Mouse (Mus musculus) lung, postnatal 0 days (tissue): Measurements from ENCODE around the gene Fads6. TPM values are rescaled to one million over a fixed set of nuclear protein-coding genes. Genes with fewer than 3 reads are reported as not detected.

Experiments
- ATAC-seq: fragments of 200-750 bp; cut with Nextera tagmentation; 2 replicates; pipeline ENCODE4 v1.8.0; 2017; ENCODE audit warnings: moderate library complexity
- DNase-seq: peaks from one replicate; pipeline ENCODE4 v3.0.0-alpha.2; 2016; ENCODE audit warnings: low spot score
- H3K27ac ChIP-seq: fragments of 300-500 bp; sonication (generic); 2 replicates; pipeline ENCODE4 v1.5.1; 2014; ENCODE audit warnings: antibody characterized with exemption, mild to moderate bottlenecking, low read length, mixed read lengths
- H3K27me3 ChIP-seq: fragments of 300-500 bp; sonication (generic); replicated peaks from 2 replicates; pipeline ENCODE4 v1.6.1; 2014; ENCODE audit warnings: low read length, mixed read lengths; ENCODE audit not compliant: insufficient read depth
- H3K36me3 ChIP-seq: fragments of 300-500 bp; sonication (generic); 2 replicates; pipeline ENCODE4 v1.6.1; 2014; ENCODE audit warnings: low read length, mixed read lengths; ENCODE audit not compliant: insufficient read depth
- H3K4me1 ChIP-seq: fragments of 300-500 bp; sonication (generic); 2 replicates; pipeline ENCODE4 v1.6.1; 2014; ENCODE audit warnings: antibody characterized with exemption, low read depth, low read length, mixed read lengths; ENCODE audit not compliant: insufficient read depth
- H3K4me2 ChIP-seq: fragments of 300-500 bp; sonication (generic); replicated peaks from 2 replicates; pipeline ENCODE4 v1.6.1; 2014; ENCODE audit warnings: low read depth, mild to moderate bottlenecking, low read length, moderate library complexity, mixed read lengths
- H3K4me3 ChIP-seq: fragments of 300-500 bp; sonication (generic); 2 replicates; pipeline ENCODE4 v1.5.1; 2014; ENCODE audit warnings: low read depth, low read length
- H3K9ac ChIP-seq: fragments of 300-500 bp; sonication (generic); replicated peaks from 2 replicates; pipeline ENCODE4 v1.6.1; 2014; ENCODE audit warnings: low read depth, mild to moderate bottlenecking
- H3K9me3 ChIP-seq: fragments of 300-500 bp; sonication (generic); 2 replicates; pipeline ENCODE4 v1.6.1; 2016; ENCODE audit warnings: low read length, mixed read lengths
- CTCF ChIP-seq: IDR thresholded peaks from 2 replicates; pipeline ENCODE4 v1.5.1; 2016; ENCODE audit warnings: antibody characterized with exemption, mild to moderate bottlenecking
- EP300 ChIP-seq: IDR thresholded peaks from 2 replicates; pipeline ENCODE4 v1.6.1; 2016; ENCODE audit warnings: antibody characterized with exemption, mild to moderate bottlenecking, control low read depth
- WGBS: fragments of 180-500 bp; shearing (Covaris S2); extraction: QIAGEN DNeasy Blood & Tissue Kit; methylation state at CpG from one replicate; pipeline ENCODE4 v1.1.7; 2014; 5-methylcytosine and 5-hydroxymethylcytosine counted together
- polyA plus RNA-seq: library from polyadenylated mRNA; unstranded; fragments of >200 nt; fragmentation: Nextera tagmentation; extraction: Ambion mirVana; gene quantifications from 2 replicates; pipeline ENCODE4 v1.2.1, GENCODE M21; 2015

The Fads6 gene
- polyA plus RNA-seq, 1 experiment from 2014 or later = 0.17 TPM

DNA sequence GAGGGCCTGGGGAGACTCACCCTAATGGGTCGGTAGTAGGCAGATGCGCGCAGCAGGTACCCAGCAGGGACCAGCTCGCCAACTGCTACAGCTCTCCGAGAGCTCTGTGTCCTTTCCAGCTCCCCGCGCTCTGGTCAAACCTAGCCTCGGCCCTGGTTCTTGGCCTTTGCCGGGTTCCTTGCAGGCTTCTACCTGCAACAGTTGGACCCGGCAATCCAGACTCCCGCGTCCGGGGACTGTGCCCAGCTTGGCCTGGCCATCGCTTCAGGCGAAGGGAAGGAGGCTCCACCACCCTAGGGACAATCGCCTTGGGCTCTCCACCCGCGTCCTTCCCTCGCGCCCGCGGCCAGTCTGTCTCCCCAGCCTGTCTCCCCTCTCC is 31.1 kb downstream of the Fads6 start:
- Histone ChIP-seq H3K9ac (no peak overlapping the region), H3K4me3 (0 out of 2 replicates have a peak overlapping the region, but pooled peaks have one; percentile 24), H3K27me3 (peaks cover 73% of the 10 kb centered on the region), H3K4me2 (peak overlapping the region; percentile 52), H3K9me3 (no peaks in the 10 kb centered on the region), H3K36me3 (0 out of 2 replicates have a peak, but pooled peaks cover 4% of the 10 kb centered on the region), H3K4me1 (no peaks in the 10 kb centered on the region; the same call in 1 of the 2 replicates), H3K27ac (no peak overlapping the region)
- DNase-seq (no peak), ATAC-seq (no peak)
- no peak for TF ChIP-seq CTCF
- TF ChIP-seq EP300 = no peak
- 4% methylated on average over 20 of the region's 22 CpGs for WGBS

DNA sequence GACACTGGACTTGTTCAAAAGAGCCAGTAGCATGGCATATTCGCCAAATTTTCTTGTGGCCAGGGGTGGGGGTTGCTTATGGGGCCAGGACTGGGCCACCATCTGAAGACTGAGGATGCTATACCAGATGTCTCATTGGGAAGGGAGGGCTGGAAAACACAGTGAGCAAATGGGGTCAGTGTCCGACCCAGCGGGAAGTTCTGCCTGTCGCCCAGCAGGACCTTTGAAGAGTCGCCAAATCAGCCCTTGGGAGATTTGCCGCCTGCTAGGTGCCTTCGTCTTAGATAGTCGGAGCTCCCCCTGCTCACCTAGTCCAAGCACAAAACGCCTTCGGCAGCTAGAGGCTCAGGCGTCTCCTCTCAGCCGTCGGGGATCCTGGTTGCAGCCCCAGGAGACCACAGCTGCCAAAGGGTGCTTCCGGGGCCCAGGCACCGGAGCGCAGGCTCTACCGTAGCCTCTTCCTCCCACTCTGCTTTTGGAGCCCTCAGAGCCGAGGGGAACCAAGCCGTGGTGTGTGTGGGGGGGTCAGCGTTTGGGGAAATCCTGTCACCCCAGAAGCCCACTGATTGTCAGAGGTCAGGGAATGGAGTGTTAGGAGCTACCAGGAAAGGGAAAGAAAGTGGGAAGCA is 31.6 kb downstream of the Fads6 start:
- no peaks in the 10 kb centered on the region for H3K9me3 ChIP-seq
- WGBS = 4% methylated on average over 20 of the region's 20 CpGs
- no peak overlapping the region for H3K4me2 ChIP-seq
- H3K36me3 ChIP-seq = 0 out of 2 replicates have a peak, but pooled peaks cover 4% of the 10 kb centered on the region
- H3K27me3 ChIP-seq = peaks cover 76% of the 10 kb centered on the region
- TF ChIP-seq CTCF = no peak
- no peak for TF ChIP-seq EP300
- no peak overlapping the region for H3K9ac ChIP-seq
- no peaks in the 10 kb centered on the region; the same call in 1 of the 2 replicates for H3K4me1 ChIP-seq
- DNase-seq = no peak
- 0 out of 2 replicates have a peak overlapping the region, but pooled peaks have one; percentile 24 for H3K4me3 ChIP-seq
- no peak overlapping the region for H3K27ac ChIP-seq
- ATAC-seq = no peak

DNA sequence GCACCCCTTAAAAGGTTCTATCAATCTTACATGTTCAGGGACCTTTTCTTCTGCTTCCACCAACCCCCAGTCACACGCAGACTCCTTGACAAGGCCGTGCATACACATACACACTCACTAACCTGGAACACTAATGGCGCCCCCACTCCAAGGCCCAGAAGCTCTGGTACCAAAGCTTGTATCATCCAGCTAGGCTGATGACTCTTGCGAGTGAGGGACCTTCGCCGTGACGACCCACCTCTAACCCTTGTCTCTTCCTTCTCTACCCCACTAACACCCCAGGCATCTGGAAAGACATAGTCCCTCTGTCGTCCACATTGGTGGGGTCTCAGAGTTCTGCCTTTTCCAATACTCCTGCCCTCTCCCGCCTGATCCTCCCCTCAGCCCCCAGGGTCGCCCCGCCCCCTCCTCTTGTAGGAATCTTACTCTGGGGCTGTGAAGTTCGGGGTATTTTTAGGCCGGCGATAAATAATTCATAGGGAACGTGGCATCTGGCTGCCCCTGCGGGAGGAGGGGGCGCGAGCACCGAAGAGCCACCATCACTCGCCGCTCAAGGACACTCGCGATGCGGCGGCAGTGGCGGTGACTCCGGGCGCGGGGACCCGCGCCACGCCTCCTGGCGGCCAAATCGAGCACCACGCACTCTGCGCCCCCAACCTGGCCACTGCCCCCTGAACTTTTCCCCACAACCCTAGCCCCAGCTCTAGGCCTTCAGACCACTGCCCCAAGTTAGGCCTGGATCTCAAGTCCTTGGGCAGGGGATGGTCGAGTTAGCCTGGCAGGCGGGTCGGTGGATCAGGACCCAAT is 32.4 kb downstream of the Fads6 start:
- Histone ChIP-seq H3K27me3 (peaks cover 78% of the 10 kb centered on the region), H3K36me3 (0 out of 2 replicates have a peak, but pooled peaks cover 4% of the 10 kb centered on the region), H3K27ac (no peak overlapping the region), H3K9ac (no peak overlapping the region), H3K4me2 (peak overlapping the region; percentile 27; the same call in 1 of the 2 replicates), H3K4me1 (no peaks in the 10 kb centered on the region; the same call in 1 of the 2 replicates), H3K9me3 (no peaks in the 10 kb centered on the region), H3K4me3 (no peak overlapping the region)
- TF ChIP-seq CTCF (peak; percentile 75), EP300 (no peak)
- ATAC-seq (no peak; the same call in 1 of the 2 replicates), DNase-seq (no peak)
- 8% methylated on average over 35 of the region's 39 CpGs for WGBS

DNA sequence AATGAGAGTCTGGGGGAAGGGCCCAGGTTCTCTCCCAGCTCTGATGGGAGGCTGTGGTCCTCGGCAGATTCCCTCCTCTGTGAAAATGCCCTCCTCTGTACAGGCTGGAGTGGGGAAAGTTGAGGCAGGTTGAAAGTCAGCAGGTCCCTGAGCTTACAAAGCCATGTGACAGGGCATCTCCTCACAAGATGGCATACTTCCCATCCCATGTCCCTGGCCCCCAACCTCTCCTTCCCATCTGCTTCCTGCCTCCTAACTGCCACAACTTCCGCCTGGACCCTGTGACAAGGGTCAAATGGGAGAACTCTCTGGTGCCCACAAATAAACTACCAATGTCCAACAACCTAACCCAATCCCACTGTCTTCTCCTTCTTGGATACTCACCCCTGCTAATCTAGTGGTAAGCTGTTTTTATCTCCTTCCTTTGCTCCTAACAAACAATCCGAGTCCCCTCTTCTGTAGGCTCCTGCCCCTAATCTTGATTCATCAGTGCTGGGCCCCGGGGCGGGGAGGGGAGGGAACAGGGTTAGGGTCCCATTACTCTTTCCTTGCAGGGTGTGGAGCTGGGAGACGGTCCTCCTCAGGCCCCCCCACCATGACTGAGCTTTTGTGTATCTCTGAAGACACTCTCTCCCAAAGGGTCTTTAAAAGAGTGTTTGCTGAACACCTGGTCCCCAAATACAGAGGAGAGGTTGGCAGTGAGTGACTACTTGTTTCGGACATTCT is 33.2 kb downstream of the Fads6 start:
- Histone ChIP-seq H3K9me3 (no peaks in the 10 kb centered on the region), H3K27me3 (peaks cover 78% of the 10 kb centered on the region), H3K4me1 (no peaks in the 10 kb centered on the region; the same call in 1 of the 2 replicates), H3K27ac (no peak overlapping the region), H3K4me3 (no peak overlapping the region), H3K36me3 (0 out of 2 replicates have a peak, but pooled peaks cover 4% of the 10 kb centered on the region), H3K9ac (no peak overlapping the region), H3K4me2 (no peak overlapping the region)
- DNase-seq = no peak
- 59% methylated on average over 7 of the region's 7 CpGs for WGBS
- no peak for ATAC-seq
- TF ChIP-seq CTCF = no peak
- no peak for TF ChIP-seq EP300

DNA sequence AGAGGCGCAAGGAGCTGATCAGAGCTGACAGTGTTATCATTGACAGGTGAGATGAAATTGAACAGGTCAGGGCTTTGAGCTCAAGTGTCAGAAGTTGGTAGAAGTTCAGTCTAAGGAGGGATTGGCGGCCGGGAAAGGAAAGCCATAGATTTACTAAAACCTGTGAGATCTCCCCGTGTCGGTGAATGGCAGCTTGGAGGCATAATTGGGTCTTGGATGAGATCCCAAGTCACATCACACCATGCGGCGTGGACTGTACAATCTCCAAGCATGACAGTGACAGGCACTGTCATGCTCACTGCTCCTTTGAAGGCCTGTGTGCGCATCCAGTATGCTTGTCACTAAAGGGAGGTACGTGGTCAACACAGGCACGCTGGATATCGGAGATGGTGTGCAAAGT is 34.5 kb downstream of the Fads6 start:
- no peak overlapping the region for H3K4me3 ChIP-seq
- no peaks in the 10 kb centered on the region for H3K9me3 ChIP-seq
- no peak overlapping the region for H3K4me2 ChIP-seq
- no peak for DNase-seq
- H3K27ac ChIP-seq = no peak overlapping the region
- TF ChIP-seq EP300 (no peak), CTCF (no peak)
- 0 out of 2 replicates have a peak, but pooled peaks cover 2% of the 10 kb centered on the region for H3K36me3 ChIP-seq
- 73% methylated on average over 11 of the region's 11 CpGs for WGBS
- H3K4me1 ChIP-seq = no peaks in the 10 kb centered on the region; the same call in 1 of the 2 replicates
- peaks cover 75% of the 10 kb centered on the region for H3K27me3 ChIP-seq
- H3K9ac ChIP-seq = no peak overlapping the region
- ATAC-seq = no peak

DNA sequence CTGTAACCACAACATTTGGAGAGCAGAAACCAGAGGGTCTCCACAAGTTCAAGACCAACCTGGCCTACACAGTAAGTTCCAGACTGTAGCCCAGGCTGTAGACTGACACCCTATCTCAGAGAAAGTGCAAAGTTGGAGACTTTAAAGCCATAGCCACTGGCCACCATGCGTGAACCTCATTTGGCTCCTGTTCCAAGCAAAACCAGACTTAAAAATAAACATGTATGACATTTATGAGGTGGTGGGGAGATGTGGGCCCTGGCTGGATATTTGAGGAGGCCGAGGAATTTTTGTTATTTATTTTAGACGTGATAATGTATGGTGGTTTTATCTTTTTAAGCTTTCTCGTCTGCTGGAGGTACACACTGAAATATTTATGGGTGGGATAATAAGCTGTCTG is 38.3 kb downstream of the Fads6 start:
- H3K4me1 ChIP-seq = no peaks in the 10 kb centered on the region
- H3K36me3 ChIP-seq = no peaks in the 10 kb centered on the region
- DNase-seq (no peak), ATAC-seq (no peak)
- no peak overlapping the region for H3K27ac ChIP-seq
- no peak overlapping the region for H3K4me2 ChIP-seq
- 21% methylated on average over 4 of the region's 4 CpGs for WGBS
- no peaks in the 10 kb centered on the region for H3K9me3 ChIP-seq
- no peak overlapping the region for H3K4me3 ChIP-seq
- peaks cover 52% of the 10 kb centered on the region for H3K27me3 ChIP-seq
- H3K9ac ChIP-seq = no peak overlapping the region
- no peak for TF ChIP-seq EP300
- no peak for TF ChIP-seq CTCF
